Mouse (Mus musculus): ENCODE data around the gene Tmem258.

DNA sequence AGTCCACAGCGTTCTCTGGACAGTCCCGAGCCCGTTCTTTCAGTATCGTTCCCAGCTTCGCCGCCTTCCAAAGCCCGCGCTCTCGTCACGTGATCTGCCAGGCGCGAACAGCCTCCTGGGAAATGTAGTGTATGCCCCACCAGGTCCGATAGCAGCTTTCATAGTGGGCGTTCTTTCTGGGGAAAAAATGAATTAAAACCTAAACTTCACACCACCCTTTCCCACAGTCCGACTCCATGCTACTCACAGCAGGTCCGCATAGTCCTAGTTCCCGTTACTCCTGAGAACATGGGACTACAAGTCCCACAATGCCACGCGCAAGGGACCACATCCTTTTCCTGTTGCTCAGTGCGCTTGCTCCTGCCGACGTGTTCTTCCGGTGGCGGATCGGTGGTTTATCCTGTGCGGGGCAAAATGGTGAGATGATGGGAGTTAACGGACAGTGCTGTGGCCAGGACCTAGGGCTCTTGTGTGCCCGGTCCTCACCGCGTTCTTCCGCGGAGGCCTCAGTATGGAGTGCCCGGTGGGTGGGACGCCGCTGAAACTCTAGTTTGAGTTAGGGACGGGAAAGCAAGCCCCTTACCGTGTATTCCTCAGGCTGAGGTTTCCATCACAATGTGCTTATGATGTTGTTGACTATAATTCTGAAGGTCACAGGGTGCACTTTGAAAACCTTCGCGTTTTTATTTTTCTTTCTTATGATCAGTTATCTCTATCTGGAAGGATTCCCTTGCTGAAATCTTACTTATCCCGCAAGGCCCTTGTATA, at the start of gene Tmem258, which contains the start of gene Fen1:
- TF ChIP-seq CTCF (IDR thresholded peaks at IDR 0.05; ENCODE audit: low read depth, low read length) (no peak), POLR2A (IDR thresholded peaks at IDR 0.05; ENCODE audit: extremely low read depth, insufficient read depth, low read length) (peak; percentile 61; the same call in 1 of the 2 replicates)

Measured in liver, adult 2 months (tissue).